Mouse (Mus musculus): ENCODE data around the gene Gal3st4.
"Not testable (repeated sequence)": the region's sequence is repeated elsewhere in the genome, so short reads cannot be mapped to it uniquely, and the experiment has no call there.

The Gal3st4 gene

DNA sequence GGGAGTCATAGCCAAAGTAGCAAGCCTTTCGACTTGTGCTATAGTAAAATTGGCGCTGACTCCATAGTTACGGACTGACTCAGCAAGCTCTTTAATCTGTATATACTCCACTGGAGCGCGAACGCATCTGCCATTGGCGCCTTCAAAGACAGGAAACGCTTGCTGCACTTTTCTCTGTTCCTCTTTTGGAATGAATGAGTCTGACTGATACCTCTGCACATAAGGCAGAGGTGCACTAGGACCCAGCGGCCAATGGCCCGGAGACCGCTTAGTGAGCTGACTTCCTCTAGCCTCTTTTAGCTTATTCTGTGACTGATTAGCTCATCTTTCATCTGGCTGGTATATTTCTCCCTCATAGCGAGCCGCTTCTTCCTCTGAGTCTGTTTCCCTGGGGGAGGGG is 56.0 kb downstream of the Gal3st4 start:
- DNase-seq (ENCODE audit: low read depth), result not testable (repeated sequence)
